Mouse (Mus musculus) R1 (cell line): Measurements from ENCODE around the gene Fnip1.
A peak's percentile ranks its signal among the peaks of the same experiment; 100 is the strongest.

Experiments
- DNase-seq: peaks from one replicate; pipeline ENCODE4 v3.0.0-alpha.2; 2018; ENCODE audit warnings: low read depth, low spot score

Fnip1 gene

GRCm38 (mm10) chr11:54542414-54542813 lies 104.4 kb downstream of the Fnip1 start:
- no peak for DNase-seq

DNA sequence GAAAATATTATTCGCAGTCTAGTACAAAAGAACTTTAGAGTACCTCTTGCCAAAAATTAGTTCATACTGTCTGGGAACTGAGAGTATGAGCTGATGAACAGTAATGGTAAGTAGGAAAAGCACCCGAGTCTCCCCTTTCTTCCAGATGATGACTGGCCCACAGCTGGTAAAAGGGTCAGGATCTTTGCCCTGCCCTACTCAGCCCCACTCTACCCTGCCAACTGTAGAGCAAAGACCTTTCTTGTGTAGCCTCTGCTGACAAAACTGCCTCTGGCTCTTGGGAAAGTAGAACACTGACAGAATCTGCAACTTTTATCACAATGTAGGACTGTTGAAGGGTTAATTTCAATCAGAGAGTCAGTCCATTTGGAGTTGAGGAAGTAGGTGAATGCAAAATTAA lies 117.0 kb downstream of the Fnip1 start:
- DNase-seq = no peak

- DNase-seq = peak; percentile 27
Observed at GRCm38 (mm10) chr11:54562761-54563160, 124.8 kb downstream of the Fnip1 start.
